Mouse (Mus musculus) gastrocnemius, postnatal 14 days (tissue): ENCODE data around the gene Arhgap6. TPM values are rescaled to one million over a fixed set of nuclear protein-coding genes. Genes with fewer than 3 reads are reported as not detected.
A peak's percentile ranks its signal among the peaks of the same experiment; 100 is the strongest.

ENCODE experiments used
- DNase-seq: peaks from one replicate; pipeline ENCODE4 v3.0.0; 2021; ENCODE audit warnings: mixed read lengths
- intact Hi-C: fragments of 180-260 bp; cut with DNase I; formaldehyde crosslinking; loops from one replicate; pipeline ENCODE4 v1.15.1; 2025; ENCODE audit warnings: low total_unique reads
- total RNA-seq, 2 experiments: library from RNA; stranded (reverse); gene quantifications; 2 replicates each; pipeline ENCODE4 v1.2.3; 2021

Arhgap6 gene
- total RNA-seq, 2 experiments from 2014 or later: 4.3 to 4.5 TPM

GRCm38 (mm10) chrX:168943217-168943616 lies 148.3 kb downstream of the Arhgap6 start:
- DNase-seq: no peak
- intact Hi-C loops: no loop called here

- intact Hi-C loops: no loop called here
- DNase-seq: no peak
Measured at GRCm38 (mm10) chrX:168975444-168975843, 180.5 kb downstream of the Arhgap6 start.

- no peak for DNase-seq
- intact Hi-C loops: no loop called here
Measured at GRCm38 (mm10) chrX:168977776-168978175, 182.9 kb downstream of the Arhgap6 start.

GRCm38 (mm10) chrX:168980370-168980769 lies 185.5 kb downstream of the Arhgap6 start:
- intact Hi-C loops: no loop called here
- no peak for DNase-seq

- DNase-seq: no peak
- intact Hi-C loops: no loop called here
Measured at GRCm38 (mm10) chrX:169007066-169007465, 212.2 kb downstream of the Arhgap6 start.

GRCm38 (mm10) chrX:169012701-169013100 lies 217.8 kb downstream of the Arhgap6 start:
- intact Hi-C loops: no loop called here

GRCm38 (mm10) chrX:169034390-169034789 lies 239.5 kb downstream of the Arhgap6 start:
- no peak for DNase-seq
- intact Hi-C loops: no loop called here

More at GRCm38 (mm10) chrX:169012701-169013100, 217.8 kb downstream of the Arhgap6 start:
- DNase-seq: no peak

GRCm38 (mm10) chrX:169036403-169037296 lies 241.8 kb downstream of the Arhgap6 start:
- intact Hi-C loops: no loop called here
- DNase-seq: peak; percentile 76

- no peak for DNase-seq
- intact Hi-C loops: no loop called here
Measured at GRCm38 (mm10) chrX:169037401-169037800, 242.5 kb downstream of the Arhgap6 start.

- intact Hi-C loops: no loop called here
- no peak for DNase-seq
Measured at GRCm38 (mm10) chrX:169043872-169044271, 249.0 kb downstream of the Arhgap6 start.

- no peak for DNase-seq
- intact Hi-C loops: no loop called here
Measured at GRCm38 (mm10) chrX:169047595-169047994, 252.7 kb downstream of the Arhgap6 start.

GRCm38 (mm10) chrX:169049550-169049949 lies 254.7 kb downstream of the Arhgap6 start:
- DNase-seq: no peak
- intact Hi-C loops: no loop called here

GRCm38 (mm10) chrX:169053907-169054476 lies 259.1 kb downstream of the Arhgap6 start:
- intact Hi-C loops: no loop called here
- peak; percentile 7 for DNase-seq

- DNase-seq: no peak
Measured at GRCm38 (mm10) chrX:169062555-169062954, 267.7 kb downstream of the Arhgap6 start.

GRCm38 (mm10) chrX:169065298-169065697 lies 270.4 kb downstream of the Arhgap6 start:
- intact Hi-C loops: no loop called here
- DNase-seq: no peak

More at GRCm38 (mm10) chrX:169062555-169062954, 267.7 kb downstream of the Arhgap6 start:
- intact Hi-C loops: no loop called here

GRCm38 (mm10) chrX:169065922-169066321 lies 271.0 kb downstream of the Arhgap6 start:
- DNase-seq: no peak
- intact Hi-C loops: no loop called here

- intact Hi-C loops: no loop called here
- no peak for DNase-seq
Measured at GRCm38 (mm10) chrX:169075020-169075419, 280.1 kb downstream of the Arhgap6 start.

GRCm38 (mm10) chrX:169081609-169082008 lies 286.7 kb downstream of the Arhgap6 start:
- intact Hi-C loops: loop anchor here (10.0 kb wide), 1 partner anchor 147 kb away; no protein-coding TSS in a partner anchor
- DNase-seq: no peak

- intact Hi-C loops: loop anchor here (10.0 kb wide), 1 partner anchor 151 kb away; no protein-coding TSS in a partner anchor
- DNase-seq: peak; percentile 50
Measured at GRCm38 (mm10) chrX:169085871-169086270, 291.0 kb downstream of the Arhgap6 start.

GRCm38 (mm10) chrX:169089221-169089620 lies 294.3 kb downstream of the Arhgap6 start:
- intact Hi-C loops: loop anchor here (10.0 kb wide), 1 partner anchor 154 kb away; no protein-coding TSS in a partner anchor
- DNase-seq: no peak

GRCm38 (mm10) chrX:169094601-169095000 lies 299.7 kb downstream of the Arhgap6 start:
- intact Hi-C loops: no loop called here
- DNase-seq: no peak
